Mouse (Mus musculus): Measurements from ENCODE around the gene Lep. TPM values are rescaled to one million over a fixed set of nuclear protein-coding genes. Genes with fewer than 3 reads are reported as not detected.
A peak's percentile ranks its signal among the peaks of the same experiment; 100 is the strongest.

The Lep gene
- total RNA-seq, 2 experiments from 2014 or later, result not detected

DNA sequence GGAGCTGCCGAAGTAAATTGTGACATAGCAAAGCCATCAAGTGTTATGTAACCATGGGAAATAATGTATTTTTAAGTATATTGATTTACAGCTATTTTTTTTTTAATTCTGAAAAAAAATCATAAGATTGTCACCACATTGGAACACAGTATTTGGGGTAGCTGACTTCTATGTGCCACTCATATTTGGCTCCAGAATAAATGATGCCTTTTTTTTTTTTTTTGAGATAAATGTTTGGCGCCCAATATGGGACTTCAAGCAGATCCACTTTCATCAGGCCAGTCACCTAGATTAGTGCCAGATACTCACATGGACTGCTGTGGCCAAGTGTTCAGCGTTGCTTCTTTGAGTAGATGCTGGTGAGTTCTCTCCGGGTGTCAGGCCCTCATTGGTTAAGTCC lies 51.5 kb downstream of the Lep start:
- no peak for DNase-seq (ENCODE audit: low spot score in 2 of 2)

DNA sequence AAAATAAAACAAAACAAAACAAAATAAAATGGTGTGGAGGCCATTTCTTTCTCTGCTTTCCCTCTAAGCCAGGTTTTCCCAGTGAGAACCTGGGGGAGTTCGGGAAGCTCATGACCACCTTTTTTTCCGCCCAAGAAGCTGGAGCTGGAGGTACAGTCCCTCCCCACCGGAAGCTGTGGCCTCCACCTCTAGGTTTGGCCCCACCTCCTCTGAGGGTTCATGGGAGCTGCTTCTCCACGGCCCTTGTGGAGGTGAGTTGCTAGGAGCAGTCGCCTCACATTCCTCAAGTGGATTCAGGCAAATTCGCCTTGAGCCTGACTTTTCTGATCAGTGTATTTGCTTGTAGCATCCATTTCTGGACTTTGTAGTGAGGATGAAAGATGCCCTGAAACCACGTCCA lies 55.7 kb downstream of the Lep start:
- DNase-seq (ENCODE audit: low spot score in 2 of 2), result no peak

DNA sequence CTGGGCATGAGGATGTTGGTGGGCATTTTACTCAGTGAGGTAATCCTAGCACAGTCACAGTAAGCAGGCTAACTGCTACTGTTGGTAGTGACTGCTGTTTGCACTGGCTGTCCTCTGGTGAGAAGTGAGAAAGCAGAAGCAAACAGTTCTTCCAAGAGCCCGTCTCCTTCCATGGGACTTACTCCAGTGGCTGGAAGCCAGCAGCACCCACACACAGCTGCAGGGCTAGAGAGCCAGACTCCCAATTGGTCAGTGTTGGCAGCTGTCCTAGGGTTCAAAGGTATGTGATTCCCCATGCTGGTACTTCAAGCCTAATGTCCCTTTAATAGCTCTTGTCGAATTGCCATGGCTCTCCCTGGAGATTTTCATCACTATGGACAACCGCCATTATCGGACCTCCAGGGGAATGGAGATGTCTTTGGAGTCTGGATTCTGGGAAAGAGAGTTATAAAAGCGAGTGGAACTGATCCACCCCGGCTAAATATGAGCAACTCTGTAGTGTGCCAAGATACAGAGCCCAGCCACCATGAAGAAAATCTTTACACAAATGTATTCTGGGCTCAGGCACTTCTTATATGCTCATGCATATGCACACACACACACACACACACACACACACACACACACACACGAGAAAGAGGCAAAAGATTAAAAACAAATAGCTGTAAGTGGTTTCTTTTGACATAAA lies 57.5 kb downstream of the Lep start:
- peak; percentile 60 to 77 for DNase-seq (ENCODE audit: low spot score in 2 of 2)

DNA sequence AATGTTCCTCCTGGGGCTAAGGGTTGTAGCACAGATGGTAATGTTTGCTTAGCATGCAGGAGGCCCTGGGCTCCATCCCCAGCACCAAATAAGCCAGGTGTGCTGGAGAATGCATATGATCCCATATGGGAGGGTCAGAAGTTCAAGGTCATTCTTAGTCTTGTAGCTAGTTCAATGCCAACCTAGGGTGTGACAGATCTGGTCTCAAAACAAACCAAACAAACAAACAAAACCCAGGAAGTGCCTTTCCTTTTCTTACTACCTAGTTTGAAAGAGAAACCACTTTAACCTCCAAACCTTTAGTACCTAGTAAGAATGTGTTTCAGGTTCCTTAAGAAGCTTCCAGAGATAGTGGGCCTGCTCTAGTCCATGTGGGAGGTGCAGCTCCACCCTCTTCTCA lies 58.2 kb downstream of the Lep start:
- no peak for DNase-seq (ENCODE audit: low spot score in 2 of 2)

DNA sequence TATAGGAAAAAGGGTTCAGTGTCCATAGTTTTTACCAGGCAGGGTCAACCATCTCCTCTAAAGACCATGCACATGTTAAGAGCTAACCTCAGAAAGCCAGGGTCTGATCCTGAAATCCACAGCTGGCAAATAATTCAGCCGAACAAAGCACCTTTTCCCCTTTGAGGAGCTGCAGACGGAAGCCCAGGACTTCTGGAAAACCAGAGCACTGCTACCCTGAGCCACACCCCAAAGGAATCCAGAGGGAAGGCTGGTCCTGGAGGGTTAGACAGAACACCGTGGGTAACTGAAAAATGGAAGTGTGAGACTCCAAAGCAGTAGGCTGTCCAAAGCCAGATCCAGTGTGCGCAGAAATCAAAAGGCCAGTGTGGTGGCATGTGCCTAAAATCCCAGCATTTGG lies 58.9 kb downstream of the Lep start:
- no peak for DNase-seq (ENCODE audit: low spot score in 2 of 2)

DNA sequence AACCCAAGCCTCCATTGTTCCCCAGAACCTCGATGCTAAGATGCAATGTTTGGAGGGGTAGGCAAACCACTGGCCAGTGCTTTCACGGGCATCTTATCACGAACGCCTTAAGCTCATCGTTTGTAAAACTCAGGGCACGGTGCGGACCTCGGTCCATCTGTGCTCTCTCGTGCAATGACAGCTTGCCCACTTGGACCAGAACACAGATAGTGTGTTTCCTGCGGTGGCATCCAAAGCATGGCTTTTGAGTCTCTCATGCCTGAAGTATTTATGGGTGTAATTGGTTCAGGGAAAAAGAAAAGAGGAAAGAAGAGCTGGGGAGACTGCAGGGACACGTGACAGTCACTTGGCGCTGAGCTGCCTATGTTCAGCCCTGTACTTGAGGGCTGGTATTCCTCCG lies 60.0 kb downstream of the Lep start:
- no peak for DNase-seq (ENCODE audit: low spot score in 2 of 2)

Small RNA genes within 50 kb of the gene (microRNA-seq; reads per million reads assigned to microRNA genes)
- gene Mir129-1, result 335 to 516 reads per million in 2 experiments

Other genes starting within 250 kb of the Lep start
- gene Lrrc4, start 228.5 kb upstream of the Lep start, total RNA-seq (2021), result 100 to 1,000 TPM; 108 to 117 TPM
- gene Rbm28, start 104.8 kb downstream of the Lep start, total RNA-seq (2021), result 10 to 100 TPM; 40.2 to 44.1 TPM
- 1 to 10 TPM; 3.0 to 3.5 TPM for gene Prrt4, start 119.4 kb downstream of the Lep start, total RNA-seq (2021)
- 10 to 100 TPM; 56.7 to 58.6 TPM for gene Impdh1, start 156.1 kb downstream of the Lep start, total RNA-seq (2021)
- gene Hilpda, start 212.3 kb downstream of the Lep start, total RNA-seq (2021), result 1 to 10 TPM; 5.5 to 6.8 TPM
- gene Fam71f2, start 219.4 kb downstream of the Lep start, total RNA-seq (2021), result under 1 TPM in 1 of 2 experiments, not detected in 1; 0.81 TPM